In genomic region chr12:16895221-16895928, GRCm38 (mm10) we compare ENCODE assay signal across 8 mouse cellular contexts. TPM values are rescaled to one million over a fixed set of nuclear protein-coding genes. Genes with fewer than 3 reads are reported as not detected.
DNase-seq lines count a peak whose midpoint lies in the region; ATAC-seq and TF ChIP-seq lines count a peak whose summit lies in the region.

No protein-coding gene starts in this region.

- H3K4me2 ChIP-seq in midbrain, embryonic 11.5 days = peak overlapping the region; percentile 53
- peak overlapping the region; percentile 68 for H3K4me2 ChIP-seq in stomach, postnatal 0 days (replicated peaks; ENCODE audit: low read depth)

- H3K27ac ChIP-seq in midbrain, embryonic 11.5 days (ENCODE audit: low read depth, low read length) = peak overlapping the region; percentile 93
- H3K27ac ChIP-seq in stomach, postnatal 0 days (replicated peaks) = peak overlapping the region; percentile 97

- TF ChIP-seq CTCF in stomach, postnatal 0 days (IDR thresholded peaks at IDR 0.05; ENCODE audit: low read depth) = no peak

- no peaks in the 10 kb centered on the region for H3K36me3 ChIP-seq in midbrain, embryonic 11.5 days (ENCODE audit: control insufficient read depth, insufficient read depth, low read length)
- no peaks in the 10 kb centered on the region for H3K36me3 ChIP-seq in stomach, postnatal 0 days (ENCODE audit: control insufficient read depth, insufficient read depth, low read length)

- H3K9me3 ChIP-seq in midbrain, embryonic 11.5 days (ENCODE audit: control insufficient read depth, low read length) = no peaks in the 10 kb centered on the region
- no peaks in the 10 kb centered on the region for H3K9me3 ChIP-seq in stomach, postnatal 0 days (ENCODE audit: control insufficient read depth, low read length)

- ATAC-seq in midbrain, embryonic 11.5 days (ENCODE audit: low FRiP score) = peak; percentile 59
- ATAC-seq in stomach, postnatal 0 days (ENCODE audit: low FRiP score, low TSS enrichment) = peak; percentile 1; the same call in 1 of the 2 replicates

- H3K27me3 ChIP-seq in midbrain, embryonic 11.5 days (ENCODE audit: control insufficient read depth, insufficient read depth, low read length) = no peaks in the 10 kb centered on the region
- no peaks in the 10 kb centered on the region for H3K27me3 ChIP-seq in stomach, postnatal 0 days (ENCODE audit: control insufficient read depth, insufficient read depth, low read length)

- peak overlapping the region; percentile 89 for H3K9ac ChIP-seq in midbrain, embryonic 11.5 days (ENCODE audit: low read length)
- H3K9ac ChIP-seq in stomach, postnatal 0 days (ENCODE audit: low read length) = peak overlapping the region; percentile 96

- DNase-seq in layer of hippocampus, adult 11-12 months (ENCODE audit: low spot score) = peak; percentile 40
- no peak for DNase-seq in layer of hippocampus, adult 8-10 months (ENCODE audit: low spot score in 2 of 2)
- peak; percentile 74 for DNase-seq in adrenal gland, adult 2 months
- DNase-seq in embryo, embryonic 9.5 days (ENCODE audit: extremely low spot score) = peak; percentile 65
- DNase-seq in heart, adult 8-10 months (ENCODE audit: low spot score) = peak; percentile 59
- DNase-seq in kidney, postnatal 25 days = peak; percentile 48 to 73
- DNase-seq in midbrain, embryonic 11.5 days (ENCODE audit: low spot score, missing footprints) = peak; percentile 93
- DNase-seq in stomach, postnatal 0 days (ENCODE audit: low spot score) = peak; percentile 45

- H3K4me1 ChIP-seq in midbrain, embryonic 11.5 days (ENCODE audit: control insufficient read depth, insufficient read depth, low read length) = peaks cover 17% of the 10 kb centered on the region
- H3K4me1 ChIP-seq in stomach, postnatal 0 days (replicated peaks; ENCODE audit: control insufficient read depth, insufficient read depth) = peaks cover 5% of the 10 kb centered on the region; the same call in 1 of the 2 replicates

- under 1% methylated on average over 40 of the region's 41 CpGs for WGBS in midbrain, embryonic 11.5 days
- WGBS in stomach, postnatal 0 days = under 1% methylated on average over 20 of the region's 41 CpGs

- no peak for TF ChIP-seq EP300 in stomach, postnatal 0 days (optimal IDR thresholded peaks at IDR 0.05)

- H3K4me3 ChIP-seq in midbrain, embryonic 11.5 days (ENCODE audit: low read depth, low read length) = peak overlapping the region; percentile 77
- H3K4me3 ChIP-seq in stomach, postnatal 0 days (ENCODE audit: low read depth, low read length) = peak overlapping the region; percentile 93

RNA-seq across cellular contexts. Expression of gene Rock2, which starts 0.7 kb away (rescaled TPM):
- total RNA-seq in layer of hippocampus, adult 8-10 months (2022) = 100 to 1,000 TPM; 109 to 143 (median 128) TPM
- total RNA-seq in adrenal gland, adult 2 months (2021) = 10 to 100 TPM; 71.9 to 74.6 TPM
- polyA plus RNA-seq in adrenal gland, adult 2 months (2012; rRNA removed) = 2.1 and 2.5 TPM in 2 replicates
- total RNA-seq in heart, adult 8-10 months (2022) = 10 to 100 TPM; 71.9 to 88.8 (median 84.0) TPM
- 14.4 and 14.9 TPM in 2 replicates for polyA plus RNA-seq in midbrain, embryonic 11.5 days (2014; fragmentation: Nextera tagmentation; extraction: Ambion mirVana)
- 12.1 and 13.3 TPM in 2 replicates for polyA plus RNA-seq in stomach, postnatal 0 days (2015; fragmentation: Nextera tagmentation; extraction: Ambion mirVana)

Comparison
In these comparisons a context has a peak if more than half of its experiments do, and no peak if none do; other contexts are left out.
1. DNase-seq: peak in layer of hippocampus, adult 11-12 months (single experiment), adrenal gland, adult 2 months (single experiment), embryo, embryonic 9.5 days (single experiment), heart, adult 8-10 months (single experiment), kidney, postnatal 25 days (2 of 2), midbrain, embryonic 11.5 days (single experiment) and stomach, postnatal 0 days (single experiment); none in layer of hippocampus, adult 8-10 months (0 of 2).